In genomic region chr2:128125635-128126470, GRCm38 (mm10) we compare ENCODE assay signal across 8 mouse cellular contexts. TPM values are rescaled to one million over a fixed set of nuclear protein-coding genes. Genes with fewer than 3 reads are reported as not detected.
DNase-seq lines count a peak whose midpoint lies in the region; ATAC-seq and TF ChIP-seq lines count a peak whose summit lies in the region.

Gene Bcl2l11 (plus strand): TSS chr2:128126038.

- TF ChIP-seq POLR2A in liver, adult 2 months (IDR thresholded peaks at IDR 0.05; ENCODE audit: extremely low read depth, insufficient read depth, low read length) = peak; percentile 99

- H3K79me2 ChIP-seq in liver, adult 2 months (ENCODE audit: control insufficient read depth, insufficient read depth, low read length) = no peaks in the 10 kb centered on the region

- H3K27ac ChIP-seq in brown adipose tissue, adult 24 weeks (replicated peaks; ENCODE audit: low read depth, low read length) = no peak within 1 kb of the TSS
- H3K27ac ChIP-seq in heart, embryonic 12.5 days (ENCODE audit: poor library complexity, severe bottlenecking) = peak within 1 kb of the TSS; percentile 81
- peak within 1 kb of the TSS; percentile 88 for H3K27ac ChIP-seq in kidney, postnatal 0 days
- H3K27ac ChIP-seq in liver, adult 2 months (replicated peaks; ENCODE audit: insufficient read depth, low read depth, low read length) = peak within 1 kb of the TSS; percentile 50

- H3K36me3 ChIP-seq in heart, embryonic 12.5 days = peaks cover 12% of the 10 kb centered on the region
- H3K36me3 ChIP-seq in kidney, postnatal 0 days (ENCODE audit: insufficient read depth, low read length) = peaks cover 6% of the 10 kb centered on the region; the same call in 1 of the 2 replicates
- 0 out of 2 replicates have a peak, but pooled peaks cover 6% of the 10 kb centered on the region for H3K36me3 ChIP-seq in liver, adult 2 months (ENCODE audit: control insufficient read depth, insufficient read depth, low read length)

- H3K9me3 ChIP-seq in heart, embryonic 12.5 days (replicated peaks) = no peaks in the 10 kb centered on the region
- H3K9me3 ChIP-seq in kidney, postnatal 0 days (replicated peaks; ENCODE audit: low read length) = no peaks in the 10 kb centered on the region

- peak; percentile 70 for TF ChIP-seq CTCF in kidney, postnatal 0 days (IDR thresholded peaks at IDR 0.05; ENCODE audit: low read depth)
- peak; percentile 39 for TF ChIP-seq CTCF in liver, adult 2 months (IDR thresholded peaks at IDR 0.05; ENCODE audit: low read depth, low read length)

- DNase-seq in CD4-positive helper T cell, adult 2 months (ENCODE audit: low read depth, low spot score) = peak; percentile 94
- DNase-seq in kidney, postnatal 0 days (ENCODE audit: low spot score) = peak; percentile 96
- peak; percentile 80 for DNase-seq in liver, adult 2 months (ENCODE audit: extremely low read depth, low read depth, low spot score)
- peak; percentile 97 to 98 for DNase-seq in spleen, postnatal 36 days (ENCODE audit: low spot score in 2 of 2)

- under 1% methylated on average over 75 of the region's 76 CpGs for WGBS in heart, embryonic 12.5 days
- under 1% methylated on average over 74 of the region's 76 CpGs for WGBS in kidney, postnatal 0 days
- WGBS in liver, adult 2 months = 1% methylated on average over 75 of the region's 76 CpGs

- H3K4me2 ChIP-seq in heart, embryonic 12.5 days = peak within 1 kb of the TSS; percentile 98
- peak within 1 kb of the TSS; percentile 99 for H3K4me2 ChIP-seq in kidney, postnatal 0 days (ENCODE audit: low read length)

- peak within 1 kb of the TSS; percentile 81 for H3K4me3 ChIP-seq in brown adipose tissue, adult 24 weeks (ENCODE audit: insufficient read depth, low read depth, low read length)
- peak within 1 kb of the TSS; percentile 76 for H3K4me3 ChIP-seq in heart, embryonic 12.5 days
- peak within 1 kb of the TSS; percentile 78 for H3K4me3 ChIP-seq in kidney, postnatal 0 days (replicated peaks; ENCODE audit: low read depth, low read length)
- peak within 1 kb of the TSS; percentile 66 for H3K4me3 ChIP-seq in liver, adult 2 months (ENCODE audit: insufficient read depth, low read depth, low read length)

- peak within 1 kb of the TSS; percentile 82 for H3K9ac ChIP-seq in heart, embryonic 12.5 days
- H3K9ac ChIP-seq in kidney, postnatal 0 days (ENCODE audit: low read depth, low read length) = peak within 1 kb of the TSS; percentile 80
- peak within 1 kb of the TSS; percentile 65 for H3K9ac ChIP-seq in liver, adult 2 months (ENCODE audit: low read depth, low read length)

- 0 out of 2 replicates have a peak, but pooled peaks cover 7% of the 10 kb centered on the region for H3K27me3 ChIP-seq in heart, embryonic 12.5 days (replicated peaks)
- peaks cover 9% of the 10 kb centered on the region; the same call in 1 of the 2 replicates for H3K27me3 ChIP-seq in kidney, postnatal 0 days (ENCODE audit: insufficient read depth, low read length)
- H3K27me3 ChIP-seq in liver, adult 2 months (ENCODE audit: control insufficient read depth, insufficient read depth, low read length) = no peaks in the 10 kb centered on the region

- peaks cover 10% of the 10 kb centered on the region; the same call in 1 of the 2 replicates for H3K4me1 ChIP-seq in brown adipose tissue, adult 24 weeks (ENCODE audit: control insufficient read depth, insufficient read depth, insufficient read length, low read length)
- peaks cover 33% of the 10 kb centered on the region for H3K4me1 ChIP-seq in heart, embryonic 12.5 days (replicated peaks)
- peaks cover 35% of the 10 kb centered on the region for H3K4me1 ChIP-seq in kidney, postnatal 0 days (replicated peaks; ENCODE audit: insufficient read depth, low read length)
- peaks cover 8% of the 10 kb centered on the region for H3K4me1 ChIP-seq in liver, adult 2 months (ENCODE audit: control insufficient read depth, insufficient read depth, low read length)

- peak; percentile 75 for ATAC-seq in erythroid progenitor cell, adult 5-6 weeks (replicated peaks; ENCODE audit: low FRiP score, poor library complexity, severe bottlenecking)
- peak; percentile 90 for ATAC-seq in heart, embryonic 12.5 days (ENCODE audit: insufficient number of reproducible peaks, low FRiP score)
- peak; percentile 85 for ATAC-seq in kidney, postnatal 0 days (replicated peaks; ENCODE audit: low FRiP score, low read depth)
- peak; percentile 59 for ATAC-seq in monocyte, adult 5-6 weeks (replicated peaks; ENCODE audit: insufficient number of reproducible peaks, low FRiP score, low TSS enrichment, poor library complexity, severe bottlenecking)

RNA-seq across cellular contexts. Expression of gene Bcl2l11, which starts in this region (rescaled TPM):
- 1.1 and 2.9 TPM in 2 replicates for polyA plus RNA-seq in brown adipose tissue, adult 24 weeks (2012; ENCODE audit: insufficient read depth, insufficient read length, missing spikeins)
- total RNA-seq in erythroid progenitor cell, adult 5-6 weeks (2015; ENCODE audit: low replicate concordance) = 6.7 and 13.7 TPM in 2 replicates
- 17.2 and 20.7 TPM in 2 replicates for total RNA-seq in erythroid progenitor cell, adult 5-6 weeks (2017; ENCODE audit: low replicate concordance)
- polyA plus RNA-seq in heart, embryonic 12.5 days (2016; fragmentation: Nextera tagmentation; extraction: Ambion mirVana) = 21.6 and 23.3 TPM in 2 replicates
- 15.7 and 16.5 TPM in 2 replicates for polyA plus RNA-seq in kidney, postnatal 0 days (2015; fragmentation: Nextera tagmentation; extraction: Ambion mirVana)
- total RNA-seq in liver, adult 2 months (2014; rRNA removed) = 4.0 and 7.0 TPM in 2 replicates
- 2.7 and 2.8 TPM in 2 replicates for polyA plus RNA-seq in liver, adult 2 months (2012; rRNA removed)
- 90.2 to 120 TPM (median 105 TPM) in 3 replicates for total RNA-seq in monocyte, adult 5-6 weeks (2017)
